Mouse (Mus musculus) intestine, postnatal 0 days (tissue): Measurements from ENCODE around the gene Gm19935. TPM values are rescaled to one million over a fixed set of nuclear protein-coding genes. Genes with fewer than 3 reads are reported as not detected.
A peak's percentile ranks its signal among the peaks of the same experiment; 100 is the strongest.

Experiments
- ATAC-seq: fragments of 200-750 bp; cut with Nextera tagmentation; 2 replicates; pipeline ENCODE4 v1.8.0; 2017; ENCODE audit warnings: mild to moderate bottlenecking, moderate TSS enrichment, moderate library complexity
- H3K27ac ChIP-seq: fragments of 300-500 bp; sonication (generic); 2 replicates; pipeline ENCODE4 v1.5.1; 2014; ENCODE audit warnings: mild to moderate bottlenecking, low read depth, low read length, moderate library complexity
- H3K27me3 ChIP-seq: fragments of 300-500 bp; sonication (generic); replicated peaks from 2 replicates; pipeline ENCODE4 v1.6.1; 2014; ENCODE audit warnings: low read length, mixed read lengths; ENCODE audit not compliant: control insufficient read depth, insufficient read depth
- H3K36me3 ChIP-seq: fragments of 300-500 bp; sonication (generic); 2 replicates; pipeline ENCODE4 v1.6.1; 2014; ENCODE audit warnings: mild to moderate bottlenecking, moderate library complexity; ENCODE audit not compliant: control insufficient read depth, insufficient read depth
- H3K4me1 ChIP-seq: fragments of 300-500 bp; sonication (generic); replicated peaks from 2 replicates; pipeline ENCODE4 v1.6.1; 2014; ENCODE audit warnings: antibody characterized with exemption, low read length, mixed read lengths; ENCODE audit not compliant: control insufficient read depth, insufficient read depth
- H3K4me2 ChIP-seq: fragments of 300-500 bp; sonication (generic); replicated peaks from 2 replicates; pipeline ENCODE4 v1.6.1; 2014; ENCODE audit warnings: low read depth, mild to moderate bottlenecking, moderate library complexity
- H3K4me3 ChIP-seq: fragments of 300-500 bp; sonication (generic); 2 replicates; pipeline ENCODE4 v1.5.1; 2014; ENCODE audit warnings: low read depth, low read length
- H3K9ac ChIP-seq: fragments of 300-500 bp; sonication (generic); 2 replicates; pipeline ENCODE4 v1.6.1; 2014; ENCODE audit warnings: mild to moderate bottlenecking, low read depth, low read length
- H3K9me3 ChIP-seq: fragments of 300-500 bp; sonication (generic); 2 replicates; pipeline ENCODE4 v1.6.1; 2016; ENCODE audit warnings: mixed run types; ENCODE audit not compliant: control insufficient read depth
- CTCF ChIP-seq: sonication (generic); IDR thresholded peaks from 2 replicates; pipeline ENCODE4 v1.5.1; 2016; ENCODE audit warnings: low read depth, mild to moderate bottlenecking, control low read depth, antibody characterized with exemption, moderate library complexity
- WGBS: fragments of 180-500 bp; shearing (Covaris S2); extraction: QIAGEN DNeasy Blood & Tissue Kit; methylation state at CpG from one replicate; pipeline ENCODE4 v1.1.7; 2014; 5-methylcytosine and 5-hydroxymethylcytosine counted together
- polyA plus RNA-seq: library from polyadenylated mRNA; unstranded; fragments of >200 nt; fragmentation: Nextera tagmentation; extraction: Ambion mirVana; gene quantifications from 2 replicates; pipeline ENCODE4 v1.2.1, GENCODE M21; 2015

Gene Gm19935
- polyA plus RNA-seq = 0.16 TPM in 1 of 2 replicates, not detected in the other

DNA sequence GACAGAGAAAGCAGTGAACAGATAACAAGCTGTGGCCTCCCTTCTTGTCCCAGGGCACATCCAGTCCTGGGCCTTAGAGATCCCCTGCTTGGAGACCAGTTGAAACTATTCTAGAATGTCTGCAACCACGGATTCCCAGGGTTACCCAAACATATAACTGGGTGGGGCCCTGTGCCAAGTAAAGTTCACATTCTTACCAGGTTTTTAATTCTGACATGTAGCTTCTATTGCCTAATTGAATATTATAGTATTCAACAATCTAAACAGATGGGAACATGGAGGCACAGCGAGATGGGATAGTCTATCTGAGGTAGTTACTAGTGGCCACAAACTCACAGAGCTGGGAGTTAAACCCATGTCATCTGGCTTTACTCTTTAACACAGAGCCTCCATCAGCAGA lies at the start of gene Gm19935:
TSS of gene Gm19935 (minus strand) at position 101 of the 400 bp plus-strand sequence.
- TF ChIP-seq CTCF = no peak
- Histone ChIP-seq H3K27me3 (no peaks in the 10 kb centered on the region), H3K9ac (no peak within 1 kb of the TSS), H3K4me3 (no peak within 1 kb of the TSS), H3K4me2 (no peak within 1 kb of the TSS), H3K36me3 (no peaks in the 10 kb centered on the region), H3K9me3 (no peaks in the 10 kb centered on the region), H3K27ac (no peak within 1 kb of the TSS), H3K4me1 (no peaks in the 10 kb centered on the region)
- WGBS = 61% methylated on average over 2 of the region's 2 CpGs
- no peak for ATAC-seq

DNA sequence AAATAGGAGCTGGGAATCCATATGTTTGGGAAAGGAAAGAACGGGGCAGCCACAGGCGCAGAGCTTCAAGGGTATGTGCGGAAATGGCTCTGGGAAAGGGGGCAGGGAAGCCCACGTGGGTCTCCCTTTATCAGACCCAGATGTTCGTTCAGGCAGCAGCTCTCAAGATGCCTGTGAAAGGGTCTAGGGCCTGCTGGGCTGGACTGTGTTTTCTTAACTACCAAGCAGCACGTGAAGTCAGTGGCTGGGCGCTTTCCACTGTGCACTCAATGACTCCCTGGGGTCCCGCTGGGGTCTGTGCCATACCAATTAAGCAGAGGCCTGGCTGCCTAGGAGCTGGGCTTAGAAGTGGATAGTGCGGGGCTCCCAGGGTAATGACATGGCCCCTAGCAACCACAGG lies 44.8 kb upstream of the Gm19935 start:
- Histone ChIP-seq H3K9ac (no peak overlapping the region), H3K9me3 (no peaks in the 10 kb centered on the region), H3K27ac (no peak overlapping the region), H3K27me3 (no peaks in the 10 kb centered on the region), H3K4me1 (no peaks in the 10 kb centered on the region), H3K4me3 (no peak overlapping the region), H3K4me2 (no peak overlapping the region), H3K36me3 (0 out of 2 replicates have a peak, but pooled peaks cover 3% of the 10 kb centered on the region)
- WGBS = 44% methylated on average over 9 of the region's 9 CpGs
- no peak for ATAC-seq
- TF ChIP-seq CTCF = no peak

DNA sequence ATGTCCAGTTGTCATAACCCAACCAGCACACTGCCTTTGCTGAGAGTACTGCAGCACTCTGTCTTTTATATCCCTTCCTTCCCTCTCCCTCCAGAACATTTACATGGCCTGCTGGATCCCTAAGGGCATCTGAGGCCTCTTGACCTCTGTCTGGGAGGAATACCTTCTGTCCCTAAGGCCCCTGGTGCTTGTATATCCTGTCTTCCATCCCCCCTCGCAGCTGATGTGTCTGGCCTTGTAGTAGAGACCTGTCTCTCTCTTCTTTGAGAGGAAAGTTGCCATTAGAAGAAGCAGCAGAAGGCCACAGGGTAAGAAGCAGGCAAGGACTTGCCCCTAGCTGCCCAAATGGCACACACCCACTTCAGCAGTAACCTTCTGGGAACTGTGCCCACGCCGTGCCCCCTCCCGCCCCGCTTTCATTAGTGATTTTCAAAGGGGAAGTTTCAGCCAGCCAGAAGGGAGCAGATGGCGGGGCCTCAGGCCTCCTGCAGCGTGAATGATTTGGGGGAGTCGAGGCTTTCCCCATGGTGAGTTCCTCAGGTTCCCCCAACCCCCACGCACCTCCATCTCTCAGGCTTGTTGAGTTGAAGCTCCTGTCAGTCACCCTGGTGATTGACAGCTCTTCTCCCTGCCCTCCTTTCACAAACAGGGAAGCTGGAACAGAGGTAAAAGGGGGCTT lies 44.2 kb upstream of the Gm19935 start:
- H3K4me3 ChIP-seq = no peak overlapping the region
- no peak overlapping the region for H3K4me2 ChIP-seq
- H3K9ac ChIP-seq = no peak overlapping the region
- 54% methylated on average over 9 of the region's 9 CpGs for WGBS
- 0 out of 2 replicates have a peak, but pooled peaks cover 3% of the 10 kb centered on the region for H3K36me3 ChIP-seq
- TF ChIP-seq CTCF = no peak
- no peaks in the 10 kb centered on the region for H3K4me1 ChIP-seq
- no peak overlapping the region for H3K27ac ChIP-seq
- no peaks in the 10 kb centered on the region for H3K9me3 ChIP-seq
- H3K27me3 ChIP-seq = no peaks in the 10 kb centered on the region
- no peak for ATAC-seq

DNA sequence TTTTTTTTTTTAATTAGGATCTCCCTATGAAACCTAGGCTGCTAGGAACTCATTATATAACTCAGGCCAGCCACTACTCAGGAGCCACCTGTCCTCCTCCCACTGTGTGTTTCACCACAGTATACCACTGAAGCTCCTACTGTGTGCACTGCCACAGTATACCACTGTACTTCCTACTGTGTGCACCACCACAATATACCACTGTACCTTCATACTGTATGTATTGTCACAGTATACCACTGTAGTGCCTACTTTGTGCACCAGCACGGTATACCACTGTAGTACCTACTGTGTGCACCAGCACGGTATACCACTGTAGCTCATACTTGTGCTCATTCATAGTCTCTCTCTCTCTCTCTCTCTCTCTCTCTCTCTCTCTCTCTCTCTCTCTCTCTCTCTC lies 40.9 kb upstream of the Gm19935 start:
- no peak for ATAC-seq
- 97% methylated on average over 2 of the region's 2 CpGs for WGBS
- Histone ChIP-seq H3K4me3 (no peak overlapping the region), H3K36me3 (0 out of 2 replicates have a peak, but pooled peaks cover 3% of the 10 kb centered on the region), H3K27me3 (no peaks in the 10 kb centered on the region), H3K4me2 (no peak overlapping the region), H3K27ac (no peak overlapping the region), H3K9me3 (no peaks in the 10 kb centered on the region), H3K4me1 (no peaks in the 10 kb centered on the region), H3K9ac (no peak overlapping the region)
- TF ChIP-seq CTCF = no peak

DNA sequence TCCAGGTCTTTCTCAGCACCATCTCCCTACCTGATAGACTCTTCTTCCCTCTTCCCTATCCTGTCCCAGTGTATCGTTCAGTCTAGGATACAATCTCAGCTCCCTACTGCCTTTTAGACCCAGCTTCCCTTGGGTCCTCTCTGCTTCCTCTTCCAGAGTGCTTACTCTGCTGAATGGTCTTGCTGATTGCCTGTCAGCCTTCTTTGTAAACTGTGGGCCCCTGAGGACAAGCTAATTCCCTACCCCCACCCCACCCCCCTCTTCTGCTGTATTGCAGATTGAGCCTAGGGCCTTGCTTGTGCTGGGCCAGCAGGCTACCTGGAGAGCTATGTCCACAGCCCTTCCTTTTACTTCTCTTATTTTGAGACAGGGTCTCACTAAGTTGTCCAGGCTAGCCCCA lies 39.8 kb upstream of the Gm19935 start:
- no peak overlapping the region for H3K4me3 ChIP-seq
- peaks cover 4% of the 10 kb centered on the region; the same call in 1 of the 2 replicates for H3K36me3 ChIP-seq
- ATAC-seq = 0 out of 2 replicates have a peak, but pooled peaks have one; percentile 4
- H3K4me1 ChIP-seq = no peaks in the 10 kb centered on the region
- no peaks in the 10 kb centered on the region for H3K9me3 ChIP-seq
- H3K4me2 ChIP-seq = no peak overlapping the region
- H3K27ac ChIP-seq = no peak overlapping the region
- WGBS = 48% methylated on average over 1 of the region's 1 CpGs
- no peak for TF ChIP-seq CTCF
- no peaks in the 10 kb centered on the region for H3K27me3 ChIP-seq
- no peak overlapping the region for H3K9ac ChIP-seq

DNA sequence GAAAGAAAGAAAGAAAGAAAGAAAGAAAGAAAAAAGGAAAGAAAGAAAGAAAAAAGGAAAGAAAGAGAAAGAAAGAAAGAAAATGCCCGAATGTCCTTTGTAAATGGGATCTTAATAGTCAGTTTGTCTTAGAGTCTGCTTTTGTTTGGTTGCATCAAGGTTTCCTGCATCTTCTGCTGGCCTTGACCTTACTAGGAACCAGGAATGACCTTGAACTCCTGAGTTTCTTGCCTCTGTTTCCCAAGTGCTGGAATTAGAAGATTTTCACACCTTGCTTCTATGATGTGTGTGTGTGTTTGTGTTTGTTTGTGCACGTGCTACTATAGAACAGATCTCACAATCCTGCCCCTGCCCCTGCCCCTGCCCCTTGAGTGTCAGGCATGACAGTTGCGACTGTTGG lies 39.0 kb upstream of the Gm19935 start:
- Histone ChIP-seq H3K4me2 (no peak overlapping the region), H3K27ac (no peak overlapping the region), H3K9me3 (no peaks in the 10 kb centered on the region), H3K4me1 (no peaks in the 10 kb centered on the region), H3K36me3 (peaks cover 6% of the 10 kb centered on the region; the same call in 1 of the 2 replicates), H3K9ac (no peak overlapping the region), H3K27me3 (no peaks in the 10 kb centered on the region), H3K4me3 (no peak overlapping the region)
- no peak for TF ChIP-seq CTCF
- 85% methylated on average over 3 of the region's 3 CpGs for WGBS
- no peak for ATAC-seq
